Comparison of ENCODE assay signal across 11 mouse cellular contexts in the genomic region with DNA sequence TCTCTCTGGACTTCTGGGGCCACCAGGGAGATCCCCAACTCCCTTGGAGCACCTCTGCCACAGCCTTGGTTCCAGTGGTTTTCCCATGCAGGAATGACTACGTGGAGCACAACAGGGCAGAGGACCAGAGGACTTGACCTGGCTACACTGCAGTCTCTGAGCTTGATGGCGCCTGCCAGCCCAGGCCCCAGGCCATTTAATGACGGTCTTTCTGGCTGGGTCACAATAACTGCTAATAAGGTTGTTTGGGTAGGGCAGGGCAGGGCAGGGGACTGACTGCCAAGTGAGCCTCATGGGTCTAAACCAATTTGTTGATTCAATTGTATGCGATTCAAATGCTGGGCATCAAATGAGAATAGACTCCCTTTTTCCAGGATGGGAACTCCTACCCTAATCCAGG.
"Had no signal": no experiment of that assay in that cellular context is flagged by ENCODE, and none has a peak within 500 bp of the region (broad histone marks: within the 10 kb centered on the region; RNA-seq: fewer than 3 reads in every experiment).

No protein-coding gene starts in this region.

- H3K36me3 ChIP-seq: limb, embryonic 15.5 days; midbrain, embryonic 12.5 days; neural tube, embryonic 15.5 days had no signal

- DNase-seq: kidney, postnatal 10 days; kidney, postnatal 4 days; right cerebral cortex, adult 18-20 months; right cerebral cortex, postnatal 25 days; thymus, postnatal 36 days had no signal

- H3K4me2 ChIP-seq: limb, embryonic 15.5 days; midbrain, embryonic 12.5 days; neural tube, embryonic 15.5 days had no signal

- H3K4me1 ChIP-seq: midbrain, embryonic 12.5 days; neural tube, embryonic 15.5 days had no signal

- H3K27ac ChIP-seq: left cerebral cortex, adult 2 months; limb, embryonic 15.5 days; liver, embryonic 14.5 days; midbrain, embryonic 12.5 days; neural tube, embryonic 15.5 days had no signal

- H3K9me3 ChIP-seq: limb, embryonic 15.5 days; midbrain, embryonic 12.5 days; neural tube, embryonic 15.5 days had no signal

- H3K9ac ChIP-seq: limb, embryonic 15.5 days; liver, embryonic 14.5 days; midbrain, embryonic 12.5 days; neural tube, embryonic 15.5 days had no signal

- H3K4me3 ChIP-seq: left cerebral cortex, adult 2 months; limb, embryonic 15.5 days; midbrain, embryonic 12.5 days; myocyte; neural tube, embryonic 15.5 days had no signal

- H3K27me3 ChIP-seq: limb, embryonic 15.5 days; midbrain, embryonic 12.5 days; neural tube, embryonic 15.5 days had no signal
